Mouse (Mus musculus) stomach, embryonic 16.5 days (tissue): ENCODE data around the gene Rpl3l. TPM values are rescaled to one million over a fixed set of nuclear protein-coding genes. Genes with fewer than 3 reads are reported as not detected.

Experiments
- ATAC-seq: fragments of 200-750 bp; cut with Nextera tagmentation; 2 replicates; pipeline ENCODE4 v1.8.0; 2017; ENCODE audit warnings: moderate number of reproducible peaks, moderate TSS enrichment; ENCODE audit not compliant: insufficient read depth, low FRiP score
- H3K27ac ChIP-seq: fragments of 300-500 bp; sonication (generic); 2 replicates; pipeline ENCODE4 v1.5.1; 2014; ENCODE audit warnings: low read length
- H3K27me3 ChIP-seq: fragments of 300-500 bp; sonication (generic); 2 replicates; pipeline ENCODE4 v1.6.1; 2014; ENCODE audit warnings: low read length, control low read depth, mixed read lengths; ENCODE audit not compliant: control insufficient read depth, insufficient read depth
- H3K36me3 ChIP-seq: fragments of 300-500 bp; sonication (generic); 2 replicates; pipeline ENCODE4 v1.6.1; 2014; ENCODE audit warnings: low read length; ENCODE audit not compliant: control insufficient read depth, insufficient read depth
- H3K4me1 ChIP-seq: fragments of 300-500 bp; sonication (generic); 2 replicates; pipeline ENCODE4 v1.6.1; 2014; ENCODE audit warnings: low read length, control low read depth, mixed read lengths; ENCODE audit not compliant: control insufficient read depth, insufficient read depth
- H3K4me2 ChIP-seq: fragments of 300-500 bp; sonication (generic); 2 replicates; pipeline ENCODE4 v1.6.1; 2014; ENCODE audit warnings: low read depth, low read length, mixed read lengths
- H3K4me3 ChIP-seq: fragments of 300-500 bp; sonication (generic); replicated peaks from 2 replicates; pipeline ENCODE4 v1.5.1; 2014; ENCODE audit warnings: mild to moderate bottlenecking, low read length
- H3K9ac ChIP-seq: fragments of 300-500 bp; sonication (generic); 2 replicates; pipeline ENCODE4 v1.6.1; 2014; ENCODE audit warnings: low read length
- H3K9me3 ChIP-seq: fragments of 300-500 bp; sonication (generic); replicated peaks from 2 replicates; pipeline ENCODE4 v1.6.1; 2016; ENCODE audit warnings: low read length, control low read depth; ENCODE audit not compliant: control insufficient read depth
- whole genome bisulfite sequencing: fragments of 180-500 bp; shearing (Covaris S2); extraction: QIAGEN DNeasy Blood & Tissue Kit; methylation state at CpG from one replicate; pipeline ENCODE4 v1.1.7; 2014; 5-methylcytosine and 5-hydroxymethylcytosine counted together
- polyA plus RNA-seq: library from polyadenylated mRNA; unstranded; fragments of >200 nt; fragmentation: Nextera tagmentation; extraction: Ambion mirVana; gene quantifications from 2 replicates; pipeline ENCODE4 v1.2.1, GENCODE M21; 2015

The Rpl3l gene
- polyA plus RNA-seq, 1 experiment from 2014 or later: 0.57 TPM

DNA sequence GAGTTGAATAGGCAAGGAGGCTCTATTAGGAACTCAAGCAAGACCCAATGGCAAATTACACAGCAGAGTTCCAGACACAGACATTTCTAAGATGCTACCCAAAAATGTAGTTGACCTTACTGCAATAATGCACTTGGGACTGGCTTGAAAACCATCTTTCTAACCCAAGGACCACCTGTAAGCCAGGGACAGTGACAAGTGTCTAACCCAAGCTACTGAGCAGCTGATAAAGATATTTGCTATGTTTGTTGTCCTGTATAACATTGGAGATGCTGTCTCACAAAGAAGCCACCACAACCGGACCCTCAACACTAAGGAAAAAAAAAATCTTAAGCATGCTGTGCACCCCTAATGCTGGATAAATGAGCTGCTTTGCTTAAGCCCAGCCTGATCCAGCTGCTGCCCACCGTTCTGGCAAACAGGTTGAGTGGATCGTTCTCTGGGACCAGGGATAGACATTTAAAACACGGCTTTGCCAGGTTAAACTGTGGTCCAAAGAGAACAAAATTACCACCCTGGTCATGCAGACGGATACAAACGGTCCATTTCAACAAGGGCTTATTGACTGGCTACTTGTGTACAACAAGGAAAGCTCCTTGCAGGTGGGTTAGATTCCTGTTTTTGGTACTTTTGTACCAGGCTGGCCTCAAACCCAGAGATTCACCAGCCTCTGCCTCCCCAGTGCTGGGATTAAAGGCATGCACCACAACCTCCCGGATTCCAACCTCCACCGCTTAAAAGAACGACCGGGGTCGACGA lies 4.3 kb upstream of the Rpl3l start:
- Histone ChIP-seq H3K27ac (peak overlapping the region; percentile 86), H3K4me1 (peaks cover 19% of the 10 kb centered on the region), H3K9ac (peak overlapping the region; percentile 90), H3K36me3 (0 out of 2 replicates have a peak, but pooled peaks cover 3% of the 10 kb centered on the region), H3K27me3 (no peaks in the 10 kb centered on the region; the same call in 1 of the 2 replicates), H3K4me2 (peak overlapping the region; percentile 72), H3K4me3 (peak overlapping the region; percentile 90), H3K9me3 (no peaks in the 10 kb centered on the region)
- no peak for ATAC-seq
- under 1% methylated on average over 12 of the region's 12 CpGs for WGBS

DNA sequence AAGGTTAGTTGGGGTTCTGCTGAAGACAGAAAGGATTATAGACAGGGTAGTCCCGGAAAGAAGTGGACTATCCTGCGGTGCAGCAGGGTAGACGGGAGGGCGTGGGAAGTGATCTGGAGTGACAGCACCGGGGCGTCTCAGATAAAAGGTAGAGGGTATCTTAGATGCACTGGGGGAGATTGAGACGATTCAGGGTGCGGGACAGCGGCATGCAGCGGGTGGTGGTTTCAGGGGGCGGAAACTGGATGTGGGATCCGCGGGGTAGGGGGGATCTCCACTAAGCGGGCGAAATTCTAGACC lies 3.8 kb upstream of the Rpl3l start:
- no peaks in the 10 kb centered on the region for H3K36me3 ChIP-seq
- H3K4me1 ChIP-seq: peaks cover 19% of the 10 kb centered on the region
- H3K4me2 ChIP-seq: peak overlapping the region; percentile 72
- no peaks in the 10 kb centered on the region; the same call in 1 of the 2 replicates for H3K27me3 ChIP-seq
- peak overlapping the region; percentile 90 for H3K9ac ChIP-seq
- ATAC-seq: no peak
- no peaks in the 10 kb centered on the region for H3K9me3 ChIP-seq
- H3K4me3 ChIP-seq: peak overlapping the region; percentile 90
- peak overlapping the region; percentile 86 for H3K27ac ChIP-seq
- under 1% methylated on average over 15 of the region's 15 CpGs for WGBS

DNA sequence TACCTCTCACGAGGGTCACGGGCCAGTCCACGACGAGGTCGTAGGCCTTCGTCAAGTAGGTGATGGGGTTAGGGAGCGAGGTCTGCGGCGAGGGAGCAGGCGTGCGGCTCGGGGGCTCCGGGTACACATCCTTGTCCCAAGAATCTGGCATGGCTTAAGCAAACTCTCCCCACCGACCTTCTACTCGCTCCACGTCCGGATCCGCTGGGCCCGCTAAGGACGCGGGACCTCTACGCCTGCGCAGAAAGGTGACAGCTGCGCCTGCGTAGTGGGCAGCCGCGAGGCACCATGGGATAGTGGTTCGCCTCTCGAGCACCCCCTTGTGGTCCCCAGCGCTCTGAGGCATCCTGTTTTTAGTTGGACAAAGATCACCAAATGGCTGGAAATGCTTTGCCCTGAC lies 3.4 kb upstream of the Rpl3l start, which contains the start of gene Ndufb10:
TSS of gene Ndufb10 (minus strand) at position 295 of the 400 bp plus-strand sequence.
- H3K36me3 ChIP-seq: no peaks in the 10 kb centered on the region
- ATAC-seq: peak; percentile 75
- no peaks in the 10 kb centered on the region; the same call in 1 of the 2 replicates for H3K27me3 ChIP-seq
- WGBS: under 1% methylated on average over 30 of the region's 30 CpGs
- peaks cover 19% of the 10 kb centered on the region for H3K4me1 ChIP-seq
- H3K4me2 ChIP-seq: peak within 1 kb of the TSS; percentile 72
- peak within 1 kb of the TSS; percentile 90 for H3K9ac ChIP-seq
- peak within 1 kb of the TSS; percentile 90 for H3K4me3 ChIP-seq
- no peaks in the 10 kb centered on the region for H3K9me3 ChIP-seq
- H3K27ac ChIP-seq: peak within 1 kb of the TSS; percentile 86

DNA sequence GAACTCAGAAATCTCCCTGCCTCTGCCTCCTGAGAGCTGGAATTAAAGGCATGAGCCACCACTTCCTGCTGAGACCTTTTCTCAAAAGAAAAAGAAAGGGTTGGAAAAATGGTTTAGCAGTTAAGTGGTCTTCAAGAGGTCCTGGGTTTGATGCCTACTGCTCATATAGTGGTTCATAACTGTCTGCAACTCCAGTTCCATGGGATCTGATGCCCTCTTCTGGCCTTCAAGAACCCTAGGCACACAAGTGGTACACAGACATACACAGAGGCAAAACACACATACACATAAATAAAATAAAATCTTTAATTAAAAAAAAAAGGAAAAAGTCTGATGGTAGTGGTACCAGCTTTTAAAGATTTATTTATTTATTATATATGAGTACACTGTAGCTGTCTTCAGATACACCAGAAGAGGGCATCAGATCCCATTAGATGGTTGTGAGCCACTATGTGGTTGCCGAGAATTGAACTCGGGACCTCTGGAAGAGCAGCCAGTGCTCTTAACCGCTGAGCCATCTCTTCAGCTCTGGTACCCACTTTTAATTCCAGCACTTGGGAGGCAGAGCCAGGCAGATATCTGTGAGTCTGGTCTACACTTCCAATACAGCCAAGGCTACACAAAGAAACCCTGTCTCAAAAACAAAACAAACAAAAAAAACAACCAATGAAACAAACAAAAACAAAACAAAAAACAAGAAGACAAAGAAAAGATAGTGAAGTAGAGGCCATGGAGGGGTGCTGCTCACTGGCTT lies 1.8 kb upstream of the Rpl3l start:
- H3K9ac ChIP-seq: no peak overlapping the region
- H3K4me2 ChIP-seq: no peak overlapping the region
- H3K4me1 ChIP-seq: peaks cover 19% of the 10 kb centered on the region
- WGBS: 70% methylated on average over 3 of the region's 3 CpGs
- H3K9me3 ChIP-seq: no peaks in the 10 kb centered on the region
- no peaks in the 10 kb centered on the region; the same call in 1 of the 2 replicates for H3K27me3 ChIP-seq
- no peak overlapping the region for H3K4me3 ChIP-seq
- no peak overlapping the region for H3K27ac ChIP-seq
- no peaks in the 10 kb centered on the region for H3K36me3 ChIP-seq
- ATAC-seq: no peak

DNA sequence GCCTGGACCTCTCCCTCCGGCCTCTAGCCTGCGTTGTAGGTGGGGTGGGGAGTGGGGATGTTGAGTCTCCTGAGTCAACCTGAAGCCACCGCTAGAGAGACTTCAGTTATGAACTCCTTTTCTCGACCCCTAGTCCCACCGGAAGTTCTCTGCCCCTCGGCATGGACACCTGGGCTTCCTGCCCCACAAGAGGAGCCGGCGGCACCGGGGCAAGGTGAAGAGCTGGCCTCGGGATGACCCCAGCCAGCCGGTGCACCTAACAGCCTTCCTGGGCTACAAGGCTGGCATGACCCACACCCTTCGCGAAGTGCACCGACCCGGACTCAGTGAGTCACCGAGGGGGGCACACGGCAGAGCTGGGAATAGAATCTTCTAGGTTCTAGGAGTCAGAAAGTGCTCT lies 564 bp downstream of the Rpl3l start:
- no peaks in the 10 kb centered on the region; the same call in 1 of the 2 replicates for H3K27me3 ChIP-seq
- WGBS: 69% methylated on average over 17 of the region's 17 CpGs
- no peaks in the 10 kb centered on the region for H3K9me3 ChIP-seq
- peaks cover 2% of the 10 kb centered on the region; the same call in 1 of the 2 replicates for H3K4me1 ChIP-seq
- no peak for ATAC-seq
- H3K4me2 ChIP-seq: no peak overlapping the region
- no peak overlapping the region for H3K9ac ChIP-seq
- no peak overlapping the region for H3K4me3 ChIP-seq
- H3K27ac ChIP-seq: no peak overlapping the region
- H3K36me3 ChIP-seq: no peaks in the 10 kb centered on the region

DNA sequence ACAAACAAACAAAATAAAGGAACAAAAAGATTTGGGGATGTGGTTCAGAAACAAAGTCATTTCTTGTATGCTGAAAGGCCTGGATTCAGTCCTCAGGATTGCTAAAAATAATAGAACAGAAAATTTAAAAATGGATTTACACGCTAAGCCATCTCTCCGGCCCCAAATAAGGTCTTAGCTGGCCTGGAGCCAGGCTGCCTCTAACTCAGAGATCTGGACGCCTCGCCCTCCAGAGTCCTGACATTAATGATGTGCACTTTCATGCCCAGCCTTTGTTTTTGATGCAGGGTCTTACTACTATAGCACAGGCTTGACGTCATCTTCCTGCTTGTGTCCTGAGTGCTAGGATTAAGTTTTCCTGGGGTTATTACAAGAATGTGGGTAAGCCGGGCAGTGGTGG lies 1.4 kb downstream of the Rpl3l start:
- WGBS: 58% methylated on average over 6 of the region's 6 CpGs
- ATAC-seq: no peak
- H3K27ac ChIP-seq: no peak overlapping the region

DNA sequence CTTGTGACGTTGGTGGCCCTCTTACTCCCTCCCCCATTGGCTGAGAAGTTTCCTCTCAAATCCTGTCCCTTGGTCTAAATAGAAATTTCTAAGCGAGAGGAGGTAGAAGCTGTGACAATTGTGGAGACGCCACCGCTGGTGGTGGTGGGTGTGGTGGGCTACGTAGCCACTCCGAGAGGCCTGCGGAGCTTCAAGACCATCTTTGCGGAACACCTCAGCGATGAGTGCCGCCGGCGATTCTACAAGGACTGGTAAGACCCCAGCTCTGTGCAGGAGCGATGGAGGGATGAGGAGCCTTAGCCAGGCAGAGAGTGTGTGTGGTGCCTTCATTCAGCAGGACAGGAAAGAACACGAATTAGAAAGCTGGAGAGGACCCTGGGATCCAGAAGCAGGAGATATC lies 3.2 kb downstream of the Rpl3l start:
- Histone ChIP-seq H3K9me3 (no peaks in the 10 kb centered on the region), H3K27me3 (no peaks in the 10 kb centered on the region; the same call in 1 of the 2 replicates), H3K9ac (no peak overlapping the region), H3K4me2 (no peak overlapping the region), H3K36me3 (no peaks in the 10 kb centered on the region), H3K4me3 (no peak overlapping the region), H3K27ac (no peak overlapping the region), H3K4me1 (peaks cover 2% of the 10 kb centered on the region)
- WGBS: 81% methylated on average over 14 of the region's 14 CpGs
- no peak for ATAC-seq

More for the DNA sequence above, 1.4 kb downstream of the Rpl3l start:
- Histone ChIP-seq H3K4me1 (no peaks in the 10 kb centered on the region), H3K4me3 (no peak overlapping the region), H3K9me3 (no peaks in the 10 kb centered on the region), H3K4me2 (no peak overlapping the region), H3K27me3 (no peaks in the 10 kb centered on the region; the same call in 1 of the 2 replicates), H3K9ac (no peak overlapping the region), H3K36me3 (no peaks in the 10 kb centered on the region)

DNA sequence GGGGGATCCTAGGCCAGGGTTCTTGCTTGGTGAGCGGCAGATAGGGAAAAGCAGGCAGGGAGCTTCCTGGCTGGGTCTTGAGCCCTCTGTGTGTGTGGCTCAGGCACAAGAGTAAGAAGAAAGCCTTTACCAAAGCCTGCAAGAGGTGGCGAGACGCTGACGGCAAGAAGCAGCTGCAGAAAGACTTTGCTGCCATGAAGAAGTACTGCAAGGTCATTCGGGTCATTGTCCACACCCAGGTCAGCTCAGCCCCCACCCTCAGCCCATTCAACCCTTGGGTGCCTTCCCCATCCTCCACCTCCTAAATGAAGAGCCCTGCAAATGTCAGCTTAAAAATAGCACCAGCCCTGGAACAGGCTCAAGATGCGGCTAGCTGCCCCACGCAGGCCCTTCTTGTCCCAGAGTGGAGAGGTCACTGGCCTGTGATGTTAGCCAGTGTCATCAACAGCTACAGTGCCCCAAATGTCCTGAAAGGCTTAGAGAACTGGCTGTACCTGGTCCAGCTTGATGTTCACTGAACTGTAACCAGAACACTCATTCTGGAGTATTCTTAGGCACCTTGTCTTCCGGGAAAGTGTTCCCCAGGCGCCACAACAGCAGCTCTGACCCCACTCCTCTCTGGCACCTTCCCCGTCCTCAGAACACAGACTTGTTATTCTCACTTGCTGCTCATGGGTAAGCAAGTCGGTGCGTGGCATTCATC lies 4.8 kb downstream of the Rpl3l start:
- no peak overlapping the region for H3K4me3 ChIP-seq
- H3K36me3 ChIP-seq: no peaks in the 10 kb centered on the region
- WGBS: 75% methylated on average over 12 of the region's 12 CpGs
- no peaks in the 10 kb centered on the region for H3K9me3 ChIP-seq
- H3K27me3 ChIP-seq: no peaks in the 10 kb centered on the region; the same call in 1 of the 2 replicates
- peaks cover 10% of the 10 kb centered on the region for H3K4me1 ChIP-seq
- no peak overlapping the region for H3K27ac ChIP-seq
- peak overlapping the region; percentile 14; the same call in 1 of the 2 replicates for H3K9ac ChIP-seq
- no peak overlapping the region for H3K4me2 ChIP-seq
- no peak for ATAC-seq
